Mouse (Mus musculus) limb, embryonic 12.5 days (tissue): Measurements from ENCODE around the gene Xdh. TPM values are rescaled to one million over a fixed set of nuclear protein-coding genes. Genes with fewer than 3 reads are reported as not detected.

Experiments used
- ATAC-seq: fragments of 200-750 bp; cut with Nextera tagmentation; 2 replicates; pipeline ENCODE4 v1.8.0; 2017; ENCODE audit warnings: low read depth, moderate TSS enrichment; ENCODE audit not compliant: insufficient number of reproducible peaks, insufficient read depth, low FRiP score, low TSS enrichment
- H3K27ac ChIP-seq: fragments of 300-500 bp; sonication (generic); 2 replicates; pipeline ENCODE4 v1.5.1; 2016; ENCODE audit warnings: mild to moderate bottlenecking, moderate library complexity
- H3K27me3 ChIP-seq: fragments of 300-500 bp; sonication (generic); 2 replicates; pipeline ENCODE4 v1.6.1; 2016; ENCODE audit warnings: mild to moderate bottlenecking, moderate library complexity
- H3K36me3 ChIP-seq: fragments of 300-500 bp; sonication (generic); 2 replicates; pipeline ENCODE4 v1.6.1; 2016; ENCODE audit warnings: mild to moderate bottlenecking, moderate library complexity
- H3K4me1 ChIP-seq: fragments of 300-500 bp; sonication (generic); replicated peaks from 2 replicates; pipeline ENCODE4 v1.6.1; 2016
- H3K4me2 ChIP-seq: fragments of 300-500 bp; sonication (generic); 2 replicates; pipeline ENCODE4 v1.6.1; 2016; ENCODE audit warnings: mild to moderate bottlenecking, moderate library complexity
- H3K4me3 ChIP-seq: fragments of 300-500 bp; sonication (generic); replicated peaks from 2 replicates; pipeline ENCODE4 v1.5.1; 2016; ENCODE audit warnings: mild to moderate bottlenecking
- H3K9ac ChIP-seq: fragments of 300-500 bp; sonication (generic); replicated peaks from 2 replicates; pipeline ENCODE4 v1.6.1; 2016; ENCODE audit warnings: mild to moderate bottlenecking, moderate library complexity
- H3K9me3 ChIP-seq: fragments of 300-500 bp; sonication (generic); 2 replicates; pipeline ENCODE4 v1.6.1; 2016; ENCODE audit warnings: mild to moderate bottlenecking, moderate library complexity
- WGBS: fragments of 180-500 bp; shearing (Covaris S2); methylation state at CpG from one replicate; pipeline ENCODE4 v1.1.7; 2016; 5-methylcytosine and 5-hydroxymethylcytosine counted together
- polyA plus RNA-seq: library from polyadenylated mRNA; unstranded; fragments of >200 nt; fragmentation: Nextera tagmentation; extraction: Ambion mirVana; gene quantifications from 2 replicates; pipeline ENCODE4 v1.2.1, GENCODE M21; 2016

Gene Xdh
- 0.98 and 1.0 TPM in 2 replicates for polyA plus RNA-seq

GRCm38 (mm10) chr17:73950062-73950735 is at the start of gene Xdh:
Xdh (minus strand) TSS chr17:73950196.
- Histone ChIP-seq H3K4me3 (no peak within 1 kb of the TSS), H3K4me2 (no peak within 1 kb of the TSS), H3K36me3 (no peaks in the 10 kb centered on the region), H3K9ac (no peak within 1 kb of the TSS), H3K9me3 (peaks cover 4% of the 10 kb centered on the region; the same call in 1 of the 2 replicates), H3K4me1 (peaks cover 4% of the 10 kb centered on the region; the same call in 1 of the 2 replicates), H3K27ac (no peak within 1 kb of the TSS), H3K27me3 (no peaks in the 10 kb centered on the region)
- 84% methylated on average over 13 of the region's 13 CpGs for WGBS
- ATAC-seq, result no peak

GRCm38 (mm10) chr17:73995907-73996645 is 46.1 kb upstream of the Xdh start:
- no peaks in the 10 kb centered on the region for H3K27me3 ChIP-seq
- H3K4me2 ChIP-seq, result no peak overlapping the region
- no peak overlapping the region for H3K27ac ChIP-seq
- no peaks in the 10 kb centered on the region for H3K4me1 ChIP-seq
- ATAC-seq, result no peak
- no peak overlapping the region for H3K9ac ChIP-seq
- H3K4me3 ChIP-seq, result no peak overlapping the region
- 88% methylated on average over 13 of the region's 13 CpGs for WGBS
- no peaks in the 10 kb centered on the region for H3K9me3 ChIP-seq
- H3K36me3 ChIP-seq, result no peaks in the 10 kb centered on the region

- H3K36me3 ChIP-seq, result no peaks in the 10 kb centered on the region
- no peaks in the 10 kb centered on the region for H3K9me3 ChIP-seq
- H3K4me3 ChIP-seq, result no peak overlapping the region
- no peak overlapping the region for H3K4me2 ChIP-seq
- no peaks in the 10 kb centered on the region for H3K4me1 ChIP-seq
- H3K27ac ChIP-seq, result no peak overlapping the region
- 81% methylated on average over 4 of the region's 4 CpGs for WGBS
- H3K27me3 ChIP-seq, result no peaks in the 10 kb centered on the region
- no peak for ATAC-seq
- no peak overlapping the region for H3K9ac ChIP-seq
These were observed 41.3 kb upstream of the Xdh start for GRCm38 (mm10) chr17:73991264-73991663.

GRCm38 (mm10) chr17:73986571-73986970 is 36.6 kb upstream of the Xdh start:
- Histone ChIP-seq H3K36me3 (no peaks in the 10 kb centered on the region), H3K4me2 (no peak overlapping the region), H3K27me3 (no peaks in the 10 kb centered on the region), H3K9me3 (no peaks in the 10 kb centered on the region), H3K4me1 (peaks cover 10% of the 10 kb centered on the region), H3K4me3 (no peak overlapping the region), H3K9ac (no peak overlapping the region), H3K27ac (no peak overlapping the region)
- WGBS, result 70% methylated on average over 2 of the region's 2 CpGs
- ATAC-seq, result no peak

GRCm38 (mm10) chr17:73985936-73986335 is 35.9 kb upstream of the Xdh start:
- H3K27ac ChIP-seq, result no peak overlapping the region
- WGBS, result 89% methylated on average over 4 of the region's 4 CpGs

GRCm38 (mm10) chr17:73984508-73984907 is 34.5 kb upstream of the Xdh start:
- Histone ChIP-seq H3K4me1 (peaks cover 10% of the 10 kb centered on the region), H3K4me3 (no peak overlapping the region), H3K4me2 (peak overlapping the region; percentile 29; the same call in 1 of the 2 replicates), H3K9me3 (no peaks in the 10 kb centered on the region), H3K9ac (no peak overlapping the region), H3K27me3 (no peaks in the 10 kb centered on the region), H3K27ac (no peak overlapping the region; the same call in 1 of the 2 replicates), H3K36me3 (no peaks in the 10 kb centered on the region)
- ATAC-seq, result no peak
- WGBS, result 3% methylated on average over 4 of the region's 4 CpGs

More at GRCm38 (mm10) chr17:73985936-73986335, 35.9 kb upstream of the Xdh start:
- no peak overlapping the region for H3K4me3 ChIP-seq
- H3K4me2 ChIP-seq, result no peak overlapping the region
- no peaks in the 10 kb centered on the region for H3K27me3 ChIP-seq
- ATAC-seq, result no peak
- peaks cover 10% of the 10 kb centered on the region for H3K4me1 ChIP-seq
- no peaks in the 10 kb centered on the region for H3K9me3 ChIP-seq
- H3K9ac ChIP-seq, result no peak overlapping the region
- H3K36me3 ChIP-seq, result no peaks in the 10 kb centered on the region

GRCm38 (mm10) chr17:73982871-73983270 is 32.9 kb upstream of the Xdh start:
- ATAC-seq, result no peak
- WGBS, result 71% methylated on average over 1 of the region's 1 CpGs

GRCm38 (mm10) chr17:73976066-73976465 is 26.1 kb upstream of the Xdh start:
- Histone ChIP-seq H3K27ac (no peak overlapping the region), H3K27me3 (no peaks in the 10 kb centered on the region), H3K36me3 (no peaks in the 10 kb centered on the region), H3K4me3 (no peak overlapping the region), H3K9me3 (no peaks in the 10 kb centered on the region), H3K4me1 (no peaks in the 10 kb centered on the region), H3K9ac (no peak overlapping the region), H3K4me2 (no peak overlapping the region)
- no peak for ATAC-seq

More at GRCm38 (mm10) chr17:73982871-73983270, 32.9 kb upstream of the Xdh start:
- H3K4me1 ChIP-seq, result peaks cover 10% of the 10 kb centered on the region
- no peak overlapping the region for H3K27ac ChIP-seq
- H3K9me3 ChIP-seq, result no peaks in the 10 kb centered on the region
- H3K36me3 ChIP-seq, result no peaks in the 10 kb centered on the region
- no peak overlapping the region for H3K4me3 ChIP-seq
- no peaks in the 10 kb centered on the region for H3K27me3 ChIP-seq
- no peak overlapping the region for H3K9ac ChIP-seq
- H3K4me2 ChIP-seq, result no peak overlapping the region

- no peak overlapping the region for H3K4me3 ChIP-seq
- H3K9ac ChIP-seq, result no peak overlapping the region
- ATAC-seq, result no peak; the same call in 1 of the 2 replicates
- no peaks in the 10 kb centered on the region for H3K9me3 ChIP-seq
- 92% methylated on average over 11 of the region's 11 CpGs for WGBS
- H3K27ac ChIP-seq, result no peak overlapping the region
- no peak overlapping the region for H3K4me2 ChIP-seq
- H3K4me1 ChIP-seq, result no peaks in the 10 kb centered on the region
- H3K36me3 ChIP-seq, result no peaks in the 10 kb centered on the region
- H3K27me3 ChIP-seq, result no peaks in the 10 kb centered on the region
These were observed 22.7 kb upstream of the Xdh start for GRCm38 (mm10) chr17:73972648-73973047.

- no peaks in the 10 kb centered on the region for H3K9me3 ChIP-seq
- no peak for ATAC-seq
- WGBS, result 83% methylated on average over 4 of the region's 4 CpGs
These were observed 21.3 kb upstream of the Xdh start for GRCm38 (mm10) chr17:73971291-73971690.

GRCm38 (mm10) chr17:73970361-73971027 is 20.5 kb upstream of the Xdh start:
- Histone ChIP-seq H3K9me3 (no peaks in the 10 kb centered on the region), H3K9ac (no peak overlapping the region), H3K4me1 (no peaks in the 10 kb centered on the region), H3K27ac (no peak overlapping the region), H3K36me3 (no peaks in the 10 kb centered on the region), H3K4me3 (no peak overlapping the region), H3K4me2 (no peak overlapping the region), H3K27me3 (no peaks in the 10 kb centered on the region)
- WGBS, result 69% methylated on average over 3 of the region's 3 CpGs
- no peak for ATAC-seq

More at GRCm38 (mm10) chr17:73971291-73971690, 21.3 kb upstream of the Xdh start:
- H3K4me3 ChIP-seq, result no peak overlapping the region
- no peak overlapping the region for H3K4me2 ChIP-seq
- no peak overlapping the region for H3K27ac ChIP-seq
- no peaks in the 10 kb centered on the region for H3K4me1 ChIP-seq
- H3K36me3 ChIP-seq, result no peaks in the 10 kb centered on the region
- H3K9ac ChIP-seq, result no peak overlapping the region
- H3K27me3 ChIP-seq, result no peaks in the 10 kb centered on the region
